Mouse (Mus musculus): ENCODE results near the gene Celf2. TPM values are rescaled to one million over a fixed set of nuclear protein-coding genes. Genes with fewer than 3 reads are reported as not detected.
A peak's percentile ranks its signal among the peaks of the same experiment; 100 is the strongest.

Gene Celf2
- polyA plus RNA-seq, 1 experiment from 2014 or later, result 52.0 TPM

DNA sequence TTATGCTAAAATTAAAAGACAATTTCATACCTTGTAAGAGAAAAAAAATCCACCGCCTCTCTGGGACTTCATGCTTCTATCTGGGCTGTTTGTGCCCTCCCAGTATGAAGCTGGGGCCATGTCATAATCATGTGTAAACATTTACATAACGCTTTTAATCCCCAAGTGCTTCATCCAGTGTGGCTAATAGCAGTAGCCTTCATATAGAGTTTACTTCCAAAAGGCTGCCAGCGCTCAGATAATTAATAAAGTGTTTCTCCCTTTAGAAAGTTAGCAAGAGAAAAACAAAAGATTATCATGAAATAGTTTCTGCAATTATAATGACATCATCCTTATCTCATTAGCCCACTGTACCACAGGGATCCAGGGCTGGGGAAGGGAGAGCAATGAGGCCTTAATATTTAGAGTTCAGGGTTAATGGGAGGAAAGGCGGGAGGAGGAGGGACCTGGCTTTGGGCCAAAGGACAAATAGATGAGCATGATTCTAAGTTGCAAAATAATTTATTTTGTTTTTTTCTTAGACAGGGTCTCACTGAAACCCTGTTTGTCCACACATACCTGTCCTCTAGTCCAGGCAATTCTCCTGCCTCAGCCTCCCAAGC lies 425.8 kb downstream of the Celf2 start:
- WGBS, result 42% methylated on average over 4 of the region's 4 CpGs
- no peak for ATAC-seq
- H3K36me3 ChIP-seq, result no peaks in the 10 kb centered on the region
- H3K27ac ChIP-seq, result 0 out of 2 replicates have a peak overlapping the region, but pooled peaks have one; percentile 22
- H3K4me1 ChIP-seq (replicated peaks), result peaks cover 6% of the 10 kb centered on the region
- H3K4me3 ChIP-seq (replicated peaks), result no peak overlapping the region
- H3K4me2 ChIP-seq (replicated peaks), result no peak overlapping the region
- H3K9me3 ChIP-seq, result no peaks in the 10 kb centered on the region
- no peak overlapping the region for H3K9ac ChIP-seq
- H3K27me3 ChIP-seq (replicated peaks), result no peaks in the 10 kb centered on the region

DNA sequence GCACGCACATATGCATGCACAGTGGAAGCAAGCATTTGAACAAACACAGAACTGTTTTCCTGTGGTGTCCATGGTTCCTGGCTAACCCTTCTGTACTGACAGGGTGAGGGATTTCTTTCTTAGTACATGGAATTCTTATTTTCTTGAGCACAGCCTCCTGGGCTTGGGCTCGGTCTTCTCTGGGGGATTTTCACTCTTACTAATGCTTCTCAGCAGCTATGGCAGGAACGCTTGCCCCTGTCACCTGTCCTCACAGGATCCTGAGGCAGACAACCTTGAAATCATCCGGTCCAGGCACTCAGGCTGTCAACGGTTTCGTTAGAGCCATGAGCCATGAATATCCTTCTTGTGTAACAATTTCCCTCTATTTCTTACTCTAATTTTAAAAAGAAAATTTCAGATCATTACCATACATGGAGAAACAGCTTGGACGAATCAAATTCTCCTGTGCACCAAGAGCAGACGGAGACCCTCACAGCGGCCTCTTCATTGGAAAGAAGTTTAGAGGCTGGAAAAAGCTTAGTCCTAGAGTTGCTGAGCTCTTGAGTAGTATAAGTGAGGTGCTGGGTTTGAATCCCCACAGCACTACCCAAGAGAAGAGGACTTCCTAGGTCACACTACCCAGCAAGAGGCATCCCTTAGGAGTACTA lies 426.9 kb downstream of the Celf2 start:
- Histone ChIP-seq H3K36me3 (no peaks in the 10 kb centered on the region), H3K27me3 (replicated peaks) (no peaks in the 10 kb centered on the region), H3K4me1 (replicated peaks) (peaks cover 6% of the 10 kb centered on the region), H3K9ac (no peak overlapping the region), H3K4me3 (replicated peaks) (no peak overlapping the region), H3K9me3 (no peaks in the 10 kb centered on the region), H3K4me2 (replicated peaks) (peak overlapping the region; percentile 37), H3K27ac (0 out of 2 replicates have a peak overlapping the region, but pooled peaks have one; percentile 54)
- 61% methylated on average over 9 of the region's 9 CpGs for WGBS
- ATAC-seq, result no peak

GRCm38 (mm10) chr2:7080794-7081783 lies 428.3 kb downstream of the Celf2 start:
- peak; percentile 87 for ATAC-seq
- peak overlapping the region; percentile 36 for H3K4me3 ChIP-seq (replicated peaks)
- H3K27me3 ChIP-seq (replicated peaks), result no peaks in the 10 kb centered on the region
- peak overlapping the region; percentile 75 for H3K4me2 ChIP-seq (replicated peaks)
- 11% methylated on average over 28 of the region's 28 CpGs for WGBS
- peaks cover 6% of the 10 kb centered on the region for H3K4me1 ChIP-seq (replicated peaks)
- H3K9ac ChIP-seq, result peak overlapping the region; percentile 56
- 0 out of 2 replicates have a peak, but pooled peaks cover 4% of the 10 kb centered on the region for H3K9me3 ChIP-seq
- peak overlapping the region; percentile 68 for H3K27ac ChIP-seq
- H3K36me3 ChIP-seq, result no peaks in the 10 kb centered on the region

DNA sequence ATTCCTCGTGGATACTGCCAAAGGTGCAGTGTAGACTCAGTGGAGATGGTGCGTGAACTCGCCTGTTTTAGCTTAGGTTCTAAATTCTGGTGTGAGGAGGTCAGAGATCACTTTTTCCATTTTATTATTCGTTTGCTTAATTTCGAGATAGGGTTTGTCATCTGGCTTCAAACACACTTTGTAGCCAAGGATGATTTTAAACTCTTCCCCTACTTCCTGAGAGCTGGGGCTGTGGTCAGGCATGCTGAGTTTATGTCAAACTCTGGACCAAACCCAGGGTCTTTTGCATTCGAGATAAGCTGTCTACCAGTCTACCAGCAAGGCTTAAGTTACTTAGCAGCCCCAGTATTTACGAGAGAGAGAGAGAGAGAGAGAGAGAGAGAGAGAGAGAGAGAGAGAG lies 429.3 kb downstream of the Celf2 start:
- WGBS, result 54% methylated on average over 7 of the region's 7 CpGs
- H3K4me1 ChIP-seq (replicated peaks), result peaks cover 6% of the 10 kb centered on the region
- H3K36me3 ChIP-seq, result no peaks in the 10 kb centered on the region
- no peak overlapping the region for H3K4me3 ChIP-seq (replicated peaks)
- no peaks in the 10 kb centered on the region for H3K27me3 ChIP-seq (replicated peaks)
- no peak for ATAC-seq
- H3K4me2 ChIP-seq (replicated peaks), result peak overlapping the region; percentile 75
- H3K27ac ChIP-seq, result no peak overlapping the region
- H3K9me3 ChIP-seq, result 0 out of 2 replicates have a peak, but pooled peaks cover 4% of the 10 kb centered on the region
- no peak overlapping the region for H3K9ac ChIP-seq

GRCm38 (mm10) chr2:7079390-7079789 lies 430.0 kb downstream of the Celf2 start:
- Histone ChIP-seq H3K36me3 (no peaks in the 10 kb centered on the region), H3K9me3 (0 out of 2 replicates have a peak, but pooled peaks cover 4% of the 10 kb centered on the region), H3K9ac (no peak overlapping the region), H3K27me3 (replicated peaks) (no peaks in the 10 kb centered on the region), H3K27ac (no peak overlapping the region), H3K4me3 (replicated peaks) (no peak overlapping the region), H3K4me1 (replicated peaks) (peaks cover 6% of the 10 kb centered on the region), H3K4me2 (replicated peaks) (no peak overlapping the region)
- no peak for ATAC-seq
- 84% methylated on average over 2 of the region's 2 CpGs for WGBS

DNA sequence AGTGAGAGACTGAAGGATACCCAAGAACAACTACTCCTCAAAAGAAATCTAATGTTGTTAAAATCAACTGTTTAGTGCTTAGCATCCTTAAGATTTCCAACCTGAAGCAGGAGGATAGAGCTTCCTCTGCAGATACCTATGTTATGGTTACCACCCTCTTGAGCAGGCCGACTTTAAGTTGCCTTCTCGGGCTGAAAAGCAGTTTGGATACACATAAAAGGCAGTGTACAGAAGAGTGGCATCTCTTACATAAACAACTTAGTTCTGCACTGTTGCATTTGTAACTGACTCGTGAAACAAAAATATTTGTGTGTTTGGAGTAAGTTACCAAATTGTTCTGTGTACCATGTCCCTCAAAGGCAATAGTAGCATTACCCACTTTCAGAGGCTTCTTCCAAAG lies 435.6 kb downstream of the Celf2 start:
- 0 out of 2 replicates have a peak, but pooled peaks cover 4% of the 10 kb centered on the region for H3K9me3 ChIP-seq
- H3K36me3 ChIP-seq, result no peaks in the 10 kb centered on the region
- H3K4me3 ChIP-seq (replicated peaks), result no peak overlapping the region
- H3K4me1 ChIP-seq (replicated peaks), result no peaks in the 10 kb centered on the region
- no peak for ATAC-seq
- H3K27me3 ChIP-seq (replicated peaks), result no peaks in the 10 kb centered on the region
- 44% methylated on average over 3 of the region's 3 CpGs for WGBS
- no peak overlapping the region for H3K27ac ChIP-seq
- no peak overlapping the region for H3K9ac ChIP-seq
- no peak overlapping the region for H3K4me2 ChIP-seq (replicated peaks)

GRCm38 (mm10) chr2:7072344-7073265 lies 436.8 kb downstream of the Celf2 start:
- no peak overlapping the region for H3K4me2 ChIP-seq (replicated peaks)
- no peak for ATAC-seq
- no peak overlapping the region for H3K27ac ChIP-seq
- no peaks in the 10 kb centered on the region for H3K36me3 ChIP-seq
- no peaks in the 10 kb centered on the region for H3K27me3 ChIP-seq (replicated peaks)
- no peaks in the 10 kb centered on the region for H3K4me1 ChIP-seq (replicated peaks)
- WGBS, result 59% methylated on average over 5 of the region's 5 CpGs
- 0 out of 2 replicates have a peak, but pooled peaks cover 4% of the 10 kb centered on the region for H3K9me3 ChIP-seq
- no peak overlapping the region for H3K9ac ChIP-seq
- H3K4me3 ChIP-seq (replicated peaks), result no peak overlapping the region

DNA sequence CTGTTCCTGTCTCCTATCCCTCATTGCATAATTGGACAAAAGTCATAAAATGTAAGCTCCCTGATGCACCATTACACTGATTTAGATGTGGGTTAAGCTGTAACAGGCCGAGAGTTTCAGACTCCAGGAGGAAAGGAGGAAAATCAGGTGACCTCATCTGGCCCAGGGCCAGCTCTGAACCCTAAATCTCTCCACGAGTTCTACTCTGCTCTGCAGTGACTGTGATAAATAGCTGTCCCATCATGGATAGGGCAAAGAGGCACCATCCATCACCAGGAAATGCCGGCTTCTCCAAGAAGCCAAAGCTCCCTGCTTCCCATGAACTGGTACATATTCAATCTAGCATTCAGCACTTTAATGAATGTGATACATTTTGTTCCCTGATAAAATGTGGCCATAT lies 439.9 kb downstream of the Celf2 start:
- no peaks in the 10 kb centered on the region for H3K36me3 ChIP-seq
- no peaks in the 10 kb centered on the region for H3K27me3 ChIP-seq (replicated peaks)
- H3K9me3 ChIP-seq, result no peaks in the 10 kb centered on the region
- 27% methylated on average over 3 of the region's 3 CpGs for WGBS
- H3K4me2 ChIP-seq (replicated peaks), result no peak overlapping the region
- no peak overlapping the region for H3K27ac ChIP-seq
- H3K9ac ChIP-seq, result no peak overlapping the region
- no peaks in the 10 kb centered on the region for H3K4me1 ChIP-seq (replicated peaks)
- no peak for ATAC-seq
- H3K4me3 ChIP-seq (replicated peaks), result no peak overlapping the region

- no peak for ATAC-seq
- WGBS, result 88% methylated on average over 6 of the region's 6 CpGs
These were observed 441.1 kb downstream of the Celf2 start for GRCm38 (mm10) chr2:7068281-7068680.

GRCm38 (mm10) chr2:7063574-7064192 lies 445.7 kb downstream of the Celf2 start:
- Histone ChIP-seq H3K4me2 (replicated peaks) (peak overlapping the region; percentile 14; the same call in 1 of the 2 replicates), H3K27me3 (replicated peaks) (no peaks in the 10 kb centered on the region), H3K27ac (peak overlapping the region; percentile 62), H3K9me3 (no peaks in the 10 kb centered on the region), H3K36me3 (no peaks in the 10 kb centered on the region), H3K9ac (no peak overlapping the region), H3K4me1 (replicated peaks) (peaks cover 8% of the 10 kb centered on the region), H3K4me3 (replicated peaks) (no peak overlapping the region)
- 36% methylated on average over 12 of the region's 12 CpGs for WGBS
- 0 out of 2 replicates have a peak, but pooled peaks have one; percentile 15 for ATAC-seq

More at GRCm38 (mm10) chr2:7068281-7068680, 441.1 kb downstream of the Celf2 start:
- peaks cover 8% of the 10 kb centered on the region for H3K4me1 ChIP-seq (replicated peaks)
- no peaks in the 10 kb centered on the region for H3K36me3 ChIP-seq
- no peak overlapping the region for H3K27ac ChIP-seq
- no peak overlapping the region for H3K9ac ChIP-seq
- H3K27me3 ChIP-seq (replicated peaks), result no peaks in the 10 kb centered on the region
- H3K4me3 ChIP-seq (replicated peaks), result no peak overlapping the region
- H3K9me3 ChIP-seq, result no peaks in the 10 kb centered on the region
- H3K4me2 ChIP-seq (replicated peaks), result no peak overlapping the region

DNA sequence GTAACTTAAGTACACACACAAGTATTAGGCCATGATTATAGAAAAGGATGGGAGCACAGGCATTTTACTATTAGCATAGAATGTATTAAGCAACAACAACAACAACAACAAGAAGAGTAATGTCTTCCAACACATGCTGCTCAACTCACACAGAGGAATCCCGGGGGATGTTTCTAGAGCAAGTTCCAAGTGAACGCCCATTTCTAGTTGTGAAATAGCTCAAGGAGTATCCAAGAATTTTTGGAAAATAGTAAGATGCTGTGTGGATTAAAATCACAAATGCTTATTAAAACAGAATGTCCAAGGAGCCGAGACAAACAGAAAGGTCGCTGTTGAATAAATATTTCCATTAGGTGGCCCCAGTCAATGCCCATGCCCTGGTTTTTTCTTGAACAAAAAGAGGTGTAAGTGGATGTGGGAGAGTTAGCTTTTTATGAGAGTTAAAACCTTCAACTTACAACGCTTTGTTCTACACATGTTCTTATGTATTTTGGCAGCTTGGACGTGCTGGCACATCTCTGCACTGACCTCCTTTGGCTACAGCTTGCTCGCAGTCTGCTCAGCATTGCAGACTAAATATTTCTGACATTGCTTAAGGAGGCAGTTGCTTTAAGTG lies 448.8 kb downstream of the Celf2 start:
- no peaks in the 10 kb centered on the region for H3K9me3 ChIP-seq
- WGBS, result 62% methylated on average over 7 of the region's 7 CpGs
- no peaks in the 10 kb centered on the region for H3K36me3 ChIP-seq
- no peak overlapping the region for H3K27ac ChIP-seq
- no peak for ATAC-seq
- no peak overlapping the region for H3K4me3 ChIP-seq (replicated peaks)
- H3K4me1 ChIP-seq (replicated peaks), result peaks cover 8% of the 10 kb centered on the region
- H3K4me2 ChIP-seq (replicated peaks), result no peak overlapping the region
- no peak overlapping the region for H3K9ac ChIP-seq
- no peaks in the 10 kb centered on the region for H3K27me3 ChIP-seq (replicated peaks)

Measured in intestine, embryonic 15.5 days (tissue).